ENCODE assay signal across 8 mouse cellular contexts in genomic region chr17:35864832-35865353, GRCm38 (mm10). TPM values are rescaled to one million over a fixed set of nuclear protein-coding genes. Genes with fewer than 3 reads are reported as not detected.
DNase-seq lines count a peak whose midpoint lies in the region; ATAC-seq and TF ChIP-seq lines count a peak whose summit lies in the region.

No protein-coding gene starts in this region.

- WGBS in lung, embryonic 15.5 days = 22% methylated on average over 10 of the region's 10 CpGs
- WGBS in forebrain, embryonic 12.5 days = 23% methylated on average over 10 of the region's 10 CpGs
- 29% methylated on average over 10 of the region's 10 CpGs for WGBS in limb, embryonic 14.5 days
- WGBS in small intestine, adult 2 months = 65% methylated on average over 10 of the region's 10 CpGs

- H3K36me3 ChIP-seq in lung, embryonic 15.5 days = no peaks in the 10 kb centered on the region
- H3K36me3 ChIP-seq in forebrain, embryonic 12.5 days (replicated peaks) = peaks cover 8% of the 10 kb centered on the region; the same call in 1 of the 2 replicates
- H3K36me3 ChIP-seq in limb, embryonic 14.5 days (ENCODE audit: control insufficient read depth, insufficient read depth, low read length) = peaks cover 4% of the 10 kb centered on the region
- H3K36me3 ChIP-seq in small intestine, adult 2 months (ENCODE audit: control insufficient read depth, insufficient read depth, low read length) = no peaks in the 10 kb centered on the region

- H3K4me3 ChIP-seq in lung, embryonic 15.5 days = peak overlapping the region; percentile 73
- H3K4me3 ChIP-seq in forebrain, embryonic 12.5 days (replicated peaks) = peak overlapping the region; percentile 73
- peak overlapping the region; percentile 62 for H3K4me3 ChIP-seq in limb, embryonic 14.5 days (replicated peaks; ENCODE audit: low read length)
- no peak overlapping the region; the same call in 1 of the 2 replicates for H3K4me3 ChIP-seq in small intestine, adult 2 months (ENCODE audit: low read depth, low read length)

- no peak for ATAC-seq in lung, embryonic 15.5 days (ENCODE audit: borderline replicate concordance, extremely low read depth, low FRiP score, low TSS enrichment)
- no peak for ATAC-seq in forebrain, embryonic 12.5 days (ENCODE audit: low FRiP score)
- no peak for ATAC-seq in limb, embryonic 14.5 days (ENCODE audit: low FRiP score, low read depth)

- H3K9ac ChIP-seq in lung, embryonic 15.5 days = peak overlapping the region; percentile 79
- peak overlapping the region; percentile 89 for H3K9ac ChIP-seq in forebrain, embryonic 12.5 days
- peak overlapping the region; percentile 83 for H3K9ac ChIP-seq in limb, embryonic 14.5 days (ENCODE audit: low read depth, low read length, severe bottlenecking)

- TF ChIP-seq POLR2A in limb, embryonic 14.5 days (IDR thresholded peaks at IDR 0.05; ENCODE audit: borderline replicate concordance, extremely low read depth, insufficient read depth, insufficient read length) = no peak
- TF ChIP-seq POLR2A in small intestine, adult 2 months (IDR thresholded peaks at IDR 0.05; ENCODE audit: low read depth, low read length) = no peak

- peaks cover 42% of the 10 kb centered on the region for H3K4me1 ChIP-seq in lung, embryonic 15.5 days
- peaks cover 59% of the 10 kb centered on the region for H3K4me1 ChIP-seq in forebrain, embryonic 12.5 days
- peaks cover 35% of the 10 kb centered on the region for H3K4me1 ChIP-seq in limb, embryonic 14.5 days (ENCODE audit: control insufficient read depth, insufficient read depth, low read length)
- H3K4me1 ChIP-seq in small intestine, adult 2 months (ENCODE audit: control insufficient read depth, insufficient read depth, insufficient read length, low read length) = peaks cover 15% of the 10 kb centered on the region

- intact Hi-C loops in left cerebral cortex, postnatal 36 days (cut with DNase I) = no loop called here

- TF ChIP-seq CTCF in small intestine, adult 2 months (IDR thresholded peaks at IDR 0.05; ENCODE audit: extremely low read depth, insufficient read length, insufficient replicate concordance, low read depth, low read length) = no peak

- peak overlapping the region; percentile 90 for H3K4me2 ChIP-seq in lung, embryonic 15.5 days
- H3K4me2 ChIP-seq in forebrain, embryonic 12.5 days = peak overlapping the region; percentile 77
- H3K4me2 ChIP-seq in limb, embryonic 14.5 days (replicated peaks; ENCODE audit: low read depth, low read length, severe bottlenecking) = peak overlapping the region; percentile 97

- no peak for DNase-seq in lung, postnatal 14 days
- DNase-seq in limb, embryonic 14.5 days (ENCODE audit: low spot score) = no peak
- DNase-seq in left cerebral cortex, postnatal 36 days (ENCODE audit: low spot score in 2 of 2) = no peak
- DNase-seq in layer of hippocampus, adult 9-10 months (ENCODE audit: low spot score) = no peak
- no peak for DNase-seq in gastrocnemius, postnatal 10 days

- H3K9me3 ChIP-seq in lung, embryonic 15.5 days = no peaks in the 10 kb centered on the region
- H3K9me3 ChIP-seq in forebrain, embryonic 12.5 days = no peaks in the 10 kb centered on the region
- no peaks in the 10 kb centered on the region for H3K9me3 ChIP-seq in limb, embryonic 14.5 days (ENCODE audit: control insufficient read depth, low read length)

- no peaks in the 10 kb centered on the region for H3K27me3 ChIP-seq in lung, embryonic 15.5 days
- H3K27me3 ChIP-seq in forebrain, embryonic 12.5 days = no peaks in the 10 kb centered on the region
- no peaks in the 10 kb centered on the region for H3K27me3 ChIP-seq in limb, embryonic 14.5 days (ENCODE audit: control insufficient read depth, insufficient read depth, low read length)
- no peaks in the 10 kb centered on the region for H3K27me3 ChIP-seq in small intestine, adult 2 months (ENCODE audit: control insufficient read depth, insufficient read depth, low read length)

- peak overlapping the region; percentile 99 for H3K27ac ChIP-seq in lung, embryonic 15.5 days
- peak overlapping the region; percentile 97 for H3K27ac ChIP-seq in forebrain, embryonic 12.5 days
- peak overlapping the region; percentile 92 for H3K27ac ChIP-seq in limb, embryonic 14.5 days (replicated peaks; ENCODE audit: low read depth, low read length)
- H3K27ac ChIP-seq in small intestine, adult 2 months (ENCODE audit: insufficient read depth, low read depth, low read length) = peak overlapping the region; percentile 90; the same call in 1 of the 2 replicates

RNA-seq across cellular contexts. Expression of gene Ppp1r18, which starts 0.5 kb away (rescaled TPM):
- 21.3 and 23.4 TPM in 2 replicates for polyA plus RNA-seq in lung, embryonic 15.5 days (2015; fragmentation: Nextera tagmentation; extraction: Ambion mirVana)
- polyA plus RNA-seq in forebrain, embryonic 12.5 days (2016; fragmentation: Nextera tagmentation; extraction: Ambion mirVana) = 23.7 and 24.3 TPM in 2 replicates
- 47.2 and 56.2 TPM in 2 replicates for polyA plus RNA-seq in limb, embryonic 14.5 days (2012; rRNA removed)
- 26.0 and 26.3 TPM in 2 replicates for polyA plus RNA-seq in limb, embryonic 14.5 days (2014; fragmentation: Nextera tagmentation; extraction: Ambion mirVana)
- 16.5 and 22.0 TPM in 2 replicates for polyA plus RNA-seq in small intestine, adult 2 months (2012; rRNA removed)
- 1 to 10 TPM; 9.2 to 9.3 TPM for total RNA-seq in left cerebral cortex, postnatal 36 days (2021)
- total RNA-seq in gastrocnemius, postnatal 10 days (2021) = 10 to 100 TPM; 14.7 to 21.9 TPM

RNA-seq across cellular contexts. Expression of gene Nrm, which starts 3.8 kb away (rescaled TPM):
- 71.0 and 73.3 TPM in 2 replicates for polyA plus RNA-seq in lung, embryonic 15.5 days (2015; fragmentation: Nextera tagmentation; extraction: Ambion mirVana)
- polyA plus RNA-seq in forebrain, embryonic 12.5 days (2016; fragmentation: Nextera tagmentation; extraction: Ambion mirVana) = 56.2 and 60.5 TPM in 2 replicates
- 77.5 and 80.7 TPM in 2 replicates for polyA plus RNA-seq in limb, embryonic 14.5 days (2012; rRNA removed)
- 49.5 and 56.4 TPM in 2 replicates for polyA plus RNA-seq in limb, embryonic 14.5 days (2014; fragmentation: Nextera tagmentation; extraction: Ambion mirVana)
- polyA plus RNA-seq in small intestine, adult 2 months (2012; rRNA removed) = 9.3 and 15.9 TPM in 2 replicates
- 1 to 10 TPM; 2.3 to 3.1 TPM for total RNA-seq in left cerebral cortex, postnatal 36 days (2021)
- total RNA-seq in gastrocnemius, postnatal 10 days (2021) = 1 to 10 TPM; 7.8 to 9.7 TPM

RNA-seq across cellular contexts. Expression of gene Dhx16, which starts 14.7 kb away (rescaled TPM):
- 42.0 and 42.1 TPM in 2 replicates for polyA plus RNA-seq in lung, embryonic 15.5 days (2015; fragmentation: Nextera tagmentation; extraction: Ambion mirVana)
- 48.0 and 54.8 TPM in 2 replicates for polyA plus RNA-seq in forebrain, embryonic 12.5 days (2016; fragmentation: Nextera tagmentation; extraction: Ambion mirVana)
- 78.6 and 90.5 TPM in 2 replicates for polyA plus RNA-seq in limb, embryonic 14.5 days (2012; rRNA removed)
- polyA plus RNA-seq in limb, embryonic 14.5 days (2014; fragmentation: Nextera tagmentation; extraction: Ambion mirVana) = 40.0 and 43.4 TPM in 2 replicates
- 47.0 and 64.3 TPM in 2 replicates for polyA plus RNA-seq in small intestine, adult 2 months (2012; rRNA removed)
- total RNA-seq in left cerebral cortex, postnatal 36 days (2021) = 10 to 100 TPM; 26.0 to 32.0 TPM
- 10 to 100 TPM; 12.6 to 16.8 TPM for total RNA-seq in gastrocnemius, postnatal 10 days (2021)

RNA-seq across cellular contexts. Expression of gene Mdc1, which starts 23.6 kb away (rescaled TPM):
- 24.1 and 24.7 TPM in 2 replicates for polyA plus RNA-seq in lung, embryonic 15.5 days (2015; fragmentation: Nextera tagmentation; extraction: Ambion mirVana)
- polyA plus RNA-seq in forebrain, embryonic 12.5 days (2016; fragmentation: Nextera tagmentation; extraction: Ambion mirVana) = 22.3 and 26.1 TPM in 2 replicates
- polyA plus RNA-seq in limb, embryonic 14.5 days (2012; rRNA removed) = 24.9 and 28.8 TPM in 2 replicates
- 12.2 and 13.9 TPM in 2 replicates for polyA plus RNA-seq in limb, embryonic 14.5 days (2014; fragmentation: Nextera tagmentation; extraction: Ambion mirVana)
- 1.7 and 3.2 TPM in 2 replicates for polyA plus RNA-seq in small intestine, adult 2 months (2012; rRNA removed)
- total RNA-seq in left cerebral cortex, postnatal 36 days (2021) = 10 to 100 TPM; 16.5 to 16.9 TPM
- 10 to 100 TPM; 10.1 to 14.6 TPM for total RNA-seq in gastrocnemius, postnatal 10 days (2021)

RNA-seq across cellular contexts. Expression of gene Tubb5, which starts 26.8 kb away (rescaled TPM):
- polyA plus RNA-seq in lung, embryonic 15.5 days (2015; fragmentation: Nextera tagmentation; extraction: Ambion mirVana) = 1,042 and 1,079 TPM in 2 replicates
- 1,541 and 1,619 TPM in 2 replicates for polyA plus RNA-seq in forebrain, embryonic 12.5 days (2016; fragmentation: Nextera tagmentation; extraction: Ambion mirVana)
- 1,341 and 1,699 TPM in 2 replicates for polyA plus RNA-seq in limb, embryonic 14.5 days (2012; rRNA removed)
- polyA plus RNA-seq in limb, embryonic 14.5 days (2014; fragmentation: Nextera tagmentation; extraction: Ambion mirVana) = 808 and 880 TPM in 2 replicates
- polyA plus RNA-seq in small intestine, adult 2 months (2012; rRNA removed) = 82.8 and 157 TPM in 2 replicates
- 100 to 1,000 TPM; 441 to 478 TPM for total RNA-seq in left cerebral cortex, postnatal 36 days (2021)
- 100 to 1,000 TPM; 205 to 251 TPM for total RNA-seq in gastrocnemius, postnatal 10 days (2021)
